Mouse (Mus musculus) stomach, postnatal 0 days (tissue): ENCODE measurements at regions not wholly inside any gene's neighbourhood (a gene's known extent, or its start where the extent isn't known, plus 50 kb on each side); places are given as distances from the start of the nearest gene placed in this dataset.

Experiments used
- ATAC-seq: fragments of 200-750 bp; cut with Nextera tagmentation; 2 replicates; pipeline ENCODE4 v1.8.0; 2017; ENCODE audit not compliant: low FRiP score, low TSS enrichment
- DNase-seq: peaks from one replicate; pipeline ENCODE4 v3.0.0-alpha.2; 2016; ENCODE audit warnings: low spot score
- H3K27ac ChIP-seq: fragments of 300-500 bp; sonication (generic); replicated peaks from 2 replicates; pipeline ENCODE4 v1.5.1; 2014; ENCODE audit warnings: mild to moderate bottlenecking, control low read depth
- H3K27me3 ChIP-seq: fragments of 300-500 bp; sonication (generic); 2 replicates; pipeline ENCODE4 v1.6.1; 2014; ENCODE audit warnings: low read length; ENCODE audit not compliant: control insufficient read depth, insufficient read depth
- H3K36me3 ChIP-seq: fragments of 300-500 bp; sonication (generic); 2 replicates; pipeline ENCODE4 v1.6.1; 2014; ENCODE audit warnings: low read length, mixed read lengths; ENCODE audit not compliant: control insufficient read depth, insufficient read depth
- H3K4me1 ChIP-seq: fragments of 300-500 bp; sonication (generic); replicated peaks from 2 replicates; pipeline ENCODE4 v1.6.1; 2014; ENCODE audit warnings: antibody characterized with exemption; ENCODE audit not compliant: control insufficient read depth, insufficient read depth
- H3K4me2 ChIP-seq: fragments of 300-500 bp; sonication (generic); replicated peaks from 2 replicates; pipeline ENCODE4 v1.6.1; 2014; ENCODE audit warnings: low read depth, mild to moderate bottlenecking, control low read depth, moderate library complexity
- H3K4me3 ChIP-seq: fragments of 300-500 bp; sonication (generic); 2 replicates; pipeline ENCODE4 v1.5.1; 2014; ENCODE audit warnings: low read depth, low read length, control low read depth
- H3K9ac ChIP-seq: fragments of 300-500 bp; sonication (generic); 2 replicates; pipeline ENCODE4 v1.6.1; 2014; ENCODE audit warnings: mild to moderate bottlenecking, low read length, control low read depth, mixed read lengths
- H3K9me3 ChIP-seq: fragments of 300-500 bp; sonication (generic); 2 replicates; pipeline ENCODE4 v1.6.1; 2016; ENCODE audit warnings: low read length; ENCODE audit not compliant: control insufficient read depth
- CTCF ChIP-seq: IDR thresholded peaks from 2 replicates; pipeline ENCODE4 v1.5.1; 2016; ENCODE audit warnings: antibody characterized with exemption, low read depth, mild to moderate bottlenecking, moderate library complexity
- EP300 ChIP-seq: optimal IDR thresholded peaks from 2 replicates; pipeline ENCODE3; 2016; ENCODE audit warnings: antibody characterized with exemption
- WGBS: fragments of 180-500 bp; shearing (Covaris S2); extraction: QIAGEN DNeasy Blood & Tissue Kit; methylation state at CpG from one replicate; pipeline ENCODE4 v1.1.7; 2014; 5-methylcytosine and 5-hydroxymethylcytosine counted together

DNA sequence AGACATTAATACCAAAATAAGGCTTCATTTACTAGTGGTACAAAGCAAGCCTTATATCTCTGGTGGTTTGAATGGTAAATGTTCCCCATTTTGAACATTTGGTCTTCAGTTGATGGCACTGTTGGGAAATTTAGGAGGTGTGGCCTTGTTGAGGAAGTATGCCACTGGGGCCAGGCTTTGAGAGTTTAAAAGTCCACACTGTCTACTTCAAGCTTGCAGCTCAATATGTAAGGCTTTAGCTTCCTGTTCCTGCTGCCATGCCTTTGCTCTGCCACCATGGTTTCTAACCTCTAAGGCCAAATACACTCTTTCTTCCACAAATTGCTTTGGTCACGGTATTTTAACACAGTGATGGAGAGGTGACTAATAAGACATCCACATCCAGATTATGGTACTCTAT, 92.2 kb upstream of the Zfand5 start:
- no peak for TF ChIP-seq CTCF
- no peak for TF ChIP-seq EP300
- Histone ChIP-seq H3K9me3 (no peaks in the 10 kb centered on the region), H3K9ac (no peak overlapping the region), H3K27me3 (no peaks in the 10 kb centered on the region), H3K4me1 (no peaks in the 10 kb centered on the region), H3K27ac (no peak overlapping the region), H3K4me2 (no peak overlapping the region), H3K36me3 (no peaks in the 10 kb centered on the region), H3K4me3 (no peak overlapping the region)
- 85% methylated on average over 1 of the region's 1 CpGs for WGBS
- ATAC-seq (no peak), DNase-seq (no peak)

DNA sequence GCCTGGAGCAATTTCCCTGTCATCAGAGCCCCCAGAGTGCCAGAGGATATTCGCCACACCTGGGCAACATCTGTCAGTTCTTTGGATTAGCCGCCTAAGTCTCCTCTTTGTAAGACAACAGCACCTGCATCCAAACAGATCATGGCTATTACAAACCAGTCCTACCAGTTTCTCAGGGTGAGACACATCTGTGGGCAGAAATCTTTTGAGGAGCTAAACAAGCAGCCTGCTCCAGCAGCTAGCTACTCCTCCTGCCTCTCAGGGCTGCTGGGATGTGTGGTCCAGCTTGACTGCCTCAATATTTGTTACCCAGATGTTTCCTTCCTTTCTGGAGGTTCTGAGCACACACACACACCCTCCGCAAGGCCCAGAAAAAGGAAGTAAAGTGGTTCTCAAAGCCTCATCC, 96.6 kb upstream of the Zfand5 start:
- 59% methylated on average over 3 of the region's 3 CpGs for WGBS
- Histone ChIP-seq H3K9ac (no peak overlapping the region), H3K4me3 (no peak overlapping the region), H3K36me3 (no peaks in the 10 kb centered on the region), H3K9me3 (no peaks in the 10 kb centered on the region), H3K4me1 (no peaks in the 10 kb centered on the region), H3K27ac (0 out of 2 replicates have a peak overlapping the region, but pooled peaks have one; percentile 13), H3K27me3 (no peaks in the 10 kb centered on the region), H3K4me2 (no peak overlapping the region)
- TF ChIP-seq EP300 (no peak), CTCF (no peak)
- DNase-seq, result no peak
- ATAC-seq, result peak; percentile 42; the same call in 1 of the 2 replicates

DNA sequence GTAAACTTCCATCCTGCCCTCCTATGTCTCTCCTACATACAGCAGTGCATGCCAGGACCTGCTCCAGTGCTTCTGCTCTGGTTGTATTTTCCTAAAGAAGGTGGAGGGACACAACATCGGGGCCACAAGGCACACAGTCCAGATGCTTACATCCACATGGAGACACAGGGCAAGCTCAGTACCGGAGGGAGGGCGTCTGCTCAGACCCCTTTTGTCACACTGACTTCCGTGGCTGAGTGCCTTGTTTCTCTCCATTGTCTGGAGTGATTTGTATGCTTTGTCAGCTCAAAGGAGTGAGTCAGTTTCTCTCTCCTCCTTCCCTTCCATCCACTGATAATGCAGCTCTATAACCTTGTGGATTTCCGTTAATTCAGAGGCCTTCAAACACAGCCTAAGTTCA, 97.4 kb upstream of the Zfand5 start:
- ATAC-seq, result no peak
- Histone ChIP-seq H3K4me1 (no peaks in the 10 kb centered on the region), H3K27me3 (no peaks in the 10 kb centered on the region), H3K27ac (no peak overlapping the region), H3K36me3 (no peaks in the 10 kb centered on the region), H3K9me3 (no peaks in the 10 kb centered on the region), H3K9ac (no peak overlapping the region), H3K4me2 (no peak overlapping the region), H3K4me3 (no peak overlapping the region)
- DNase-seq, result no peak
- 59% methylated on average over 5 of the region's 5 CpGs for WGBS
- TF ChIP-seq CTCF, result no peak
- no peak for TF ChIP-seq EP300

DNA sequence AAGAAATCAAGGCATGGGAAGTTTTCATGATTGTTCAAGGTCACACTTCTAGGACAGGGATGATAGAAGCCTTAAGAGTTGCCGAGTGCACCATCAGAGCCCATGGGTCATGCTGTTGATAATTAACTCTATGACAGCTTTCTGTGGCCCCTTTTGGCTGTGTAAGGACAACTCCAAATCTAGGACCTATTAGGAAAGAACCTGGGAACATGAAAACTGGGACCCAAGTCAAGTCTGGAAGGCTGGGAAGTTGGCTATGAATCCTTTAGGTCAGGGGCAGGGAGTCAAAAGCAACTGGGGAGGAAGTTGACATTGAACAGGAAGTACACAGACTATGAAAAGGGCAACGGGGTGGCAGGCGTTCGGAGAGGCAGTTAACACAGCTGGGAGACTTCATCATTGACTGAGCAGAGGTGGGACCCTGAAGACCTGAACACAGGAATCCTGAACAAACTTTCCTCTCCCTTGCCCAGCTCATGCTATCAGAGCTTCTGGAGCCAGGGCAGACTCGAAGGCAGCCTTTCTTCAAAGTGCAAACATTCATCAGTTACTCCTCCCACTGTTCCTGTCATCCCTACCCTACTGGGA, 98.1 kb upstream of the Zfand5 start:
- Histone ChIP-seq H3K4me1 (no peaks in the 10 kb centered on the region), H3K27me3 (no peaks in the 10 kb centered on the region), H3K36me3 (no peaks in the 10 kb centered on the region), H3K4me2 (no peak overlapping the region), H3K9me3 (no peaks in the 10 kb centered on the region), H3K9ac (no peak overlapping the region), H3K4me3 (no peak overlapping the region), H3K27ac (no peak overlapping the region; the same call in 1 of the 2 replicates)
- TF ChIP-seq CTCF (no peak), EP300 (no peak)
- WGBS, result 28% methylated on average over 5 of the region's 5 CpGs
- no peak for DNase-seq
- ATAC-seq, result no peak

DNA sequence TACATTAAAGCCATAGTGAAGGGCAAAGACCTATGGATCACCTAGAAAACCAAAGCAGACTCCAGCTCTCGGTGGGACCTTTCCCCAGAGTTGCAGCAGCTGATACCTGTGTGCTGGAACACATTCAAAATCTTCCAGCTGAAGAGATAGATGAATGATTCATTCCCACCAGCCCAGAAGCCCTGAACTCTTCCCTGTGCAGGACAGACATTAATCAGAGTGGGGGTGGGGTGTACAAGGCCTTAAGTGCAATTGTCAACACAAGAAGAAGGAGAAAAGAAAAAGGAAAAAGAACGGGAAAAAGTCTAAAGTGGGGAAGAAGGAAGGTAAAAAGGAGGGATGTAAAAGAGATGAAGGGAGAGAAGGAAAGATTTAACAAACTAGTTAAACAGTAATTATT, 100.9 kb upstream of the Zfand5 start:
- Histone ChIP-seq H3K4me1 (no peaks in the 10 kb centered on the region), H3K4me2 (no peak overlapping the region), H3K27ac (no peak overlapping the region), H3K27me3 (no peaks in the 10 kb centered on the region), H3K9ac (no peak overlapping the region), H3K4me3 (no peak overlapping the region), H3K9me3 (no peaks in the 10 kb centered on the region), H3K36me3 (no peaks in the 10 kb centered on the region)
- DNase-seq (no peak), ATAC-seq (no peak)
- 26% methylated on average over 2 of the region's 2 CpGs for WGBS
- TF ChIP-seq EP300 (no peak), CTCF (no peak)

DNA sequence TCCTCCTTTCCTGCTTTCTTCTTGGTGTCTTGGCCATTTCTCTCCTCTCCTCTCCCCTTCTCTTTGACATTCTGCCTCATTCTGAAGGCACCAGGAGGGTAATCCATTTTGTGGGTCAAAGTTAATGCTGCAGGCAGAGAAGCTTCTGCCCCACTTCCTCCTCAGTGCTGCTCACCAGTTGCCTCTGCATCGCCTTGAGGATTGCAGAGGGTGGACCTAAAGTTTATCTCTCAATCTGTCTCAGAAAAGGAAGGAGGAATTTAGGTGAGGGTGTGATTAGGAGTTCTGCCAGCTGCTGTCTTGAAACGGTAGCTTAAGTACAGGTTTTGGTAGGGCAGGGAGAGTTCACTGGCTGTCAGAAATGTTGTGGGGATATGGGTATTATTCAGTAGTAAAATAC, 101.3 kb upstream of the Zfand5 start:
- peak; percentile 68 for ATAC-seq
- Histone ChIP-seq H3K4me2 (no peak overlapping the region), H3K27me3 (no peaks in the 10 kb centered on the region), H3K9me3 (no peaks in the 10 kb centered on the region), H3K36me3 (no peaks in the 10 kb centered on the region), H3K27ac (no peak overlapping the region; the same call in 1 of the 2 replicates), H3K4me3 (no peak overlapping the region), H3K4me1 (no peaks in the 10 kb centered on the region), H3K9ac (no peak overlapping the region)
- no peak for DNase-seq
- WGBS, result 21% methylated on average over 2 of the region's 2 CpGs
- TF ChIP-seq EP300 (no peak), CTCF (no peak)
